Mouse (Mus musculus): ENCODE data around the gene Rrp1b.

DNA sequence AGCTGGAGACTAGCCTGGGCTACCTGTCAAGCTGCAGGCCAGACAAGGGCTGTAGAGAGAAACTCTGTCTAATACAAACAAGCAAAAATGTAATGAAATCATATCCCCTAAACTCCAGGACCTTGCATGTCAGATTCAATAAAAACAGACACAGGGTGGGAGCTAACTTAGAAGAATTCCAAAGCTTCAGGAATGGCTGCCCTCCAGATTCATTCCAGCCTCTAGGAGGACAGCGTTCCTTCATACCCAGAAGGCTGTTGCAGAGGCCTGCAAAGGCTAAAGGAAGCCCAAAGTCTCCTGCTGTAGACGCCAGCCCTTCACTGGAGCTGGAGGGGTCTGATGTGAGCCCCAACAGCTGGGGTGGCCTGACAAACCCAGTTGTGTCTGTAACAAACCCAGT, 70.5 kb downstream of the Rrp1b start:
- TF ChIP-seq POLR2A (IDR thresholded peaks at IDR 0.05; ENCODE audit: extremely low read depth, insufficient read depth, low read length) (no peak), CTCF (IDR thresholded peaks at IDR 0.05; ENCODE audit: extremely low read depth, insufficient read depth, low read length) (no peak)

Measured in cortical plate, adult 2 months (tissue).